Mouse (Mus musculus) forebrain, embryonic 16.5 days (tissue): ENCODE data around the gene Tubb2b. TPM values are rescaled to one million over a fixed set of nuclear protein-coding genes. Genes with fewer than 3 reads are reported as not detected.
A peak's percentile ranks its signal among the peaks of the same experiment; 100 is the strongest.

Experiments used
- ATAC-seq: fragments of 200-750 bp; cut with Nextera tagmentation; 2 replicates; pipeline ENCODE4 v1.8.0; 2017; ENCODE audit warnings: mild to moderate bottlenecking, moderate library complexity
- H3K27ac ChIP-seq: fragments of 300-500 bp; sonication (generic); 2 replicates; pipeline ENCODE4 v1.5.1; 2014; ENCODE audit warnings: low read length, control low read depth
- H3K27me3 ChIP-seq: fragments of 300-500 bp; sonication (generic); replicated peaks from 2 replicates; pipeline ENCODE4 v1.6.1; 2014; ENCODE audit warnings: low read length; ENCODE audit not compliant: control insufficient read depth, insufficient read depth
- H3K36me3 ChIP-seq: fragments of 300-500 bp; sonication (generic); 2 replicates; pipeline ENCODE4 v1.6.1; 2014; ENCODE audit not compliant: control insufficient read depth, insufficient read depth
- H3K4me1 ChIP-seq: fragments of 300-500 bp; sonication (generic); replicated peaks from 2 replicates; pipeline ENCODE4 v1.6.1; 2014; ENCODE audit warnings: low read length; ENCODE audit not compliant: control insufficient read depth, insufficient read depth
- H3K4me2 ChIP-seq: fragments of 300-500 bp; sonication (generic); 2 replicates; pipeline ENCODE4 v1.6.1; 2014; ENCODE audit warnings: mild to moderate bottlenecking, low read length, control low read depth
- H3K4me3 ChIP-seq: fragments of 300-500 bp; sonication (generic); replicated peaks from 2 replicates; pipeline ENCODE4 v1.5.1; 2014; ENCODE audit warnings: mild to moderate bottlenecking, low read length, control low read depth
- H3K9ac ChIP-seq: fragments of 300-500 bp; sonication (generic); replicated peaks from 2 replicates; pipeline ENCODE4 v1.6.1; 2014; ENCODE audit warnings: low read depth, low read length, control low read depth
- H3K9me3 ChIP-seq: fragments of 300-500 bp; sonication (generic); 2 replicates; pipeline ENCODE4 v1.6.1; 2016; ENCODE audit warnings: low read length; ENCODE audit not compliant: control insufficient read depth
- WGBS: fragments of 180-500 bp; shearing (Covaris S2); extraction: QIAGEN DNeasy Blood & Tissue Kit; methylation state at CpG from one replicate; pipeline ENCODE4 v1.1.7; 2014; 5-methylcytosine and 5-hydroxymethylcytosine counted together
- polyA plus RNA-seq: library from polyadenylated mRNA; unstranded; fragments of >200 nt; fragmentation: Nextera tagmentation; extraction: Ambion mirVana; gene quantifications from 2 replicates; pipeline ENCODE4 v1.2.1, GENCODE M21; 2015

Tubb2b gene
- polyA plus RNA-seq, 1 experiment from 2014 or later, result 1,210 TPM

DNA sequence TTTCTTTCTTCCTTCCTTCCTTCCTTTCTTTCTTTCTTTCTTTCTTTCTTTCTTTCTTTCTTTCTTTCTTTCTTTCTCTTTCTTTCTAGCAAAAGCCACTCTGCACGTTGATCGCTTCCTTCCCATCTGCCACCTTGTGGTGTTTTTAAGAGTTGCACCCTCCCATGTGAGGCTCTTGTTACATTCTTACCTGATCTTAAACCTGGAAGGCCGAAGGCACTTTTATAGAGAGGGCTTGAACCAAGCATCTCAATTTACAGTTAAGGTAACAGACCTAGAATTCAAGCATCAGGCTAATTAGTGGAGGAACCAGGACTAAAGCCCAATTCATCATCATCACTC is 24.6 kb upstream of the Tubb2b start:
- Histone ChIP-seq H3K9ac (peak overlapping the region; percentile 39), H3K4me1 (peaks cover 39% of the 10 kb centered on the region), H3K27me3 (no peaks in the 10 kb centered on the region), H3K4me2 (peak overlapping the region; percentile 49), H3K27ac (peak overlapping the region; percentile 89), H3K36me3 (no peaks in the 10 kb centered on the region), H3K4me3 (peak overlapping the region; percentile 29), H3K9me3 (no peaks in the 10 kb centered on the region)
- 0 out of 2 replicates have a peak, but pooled peaks have one; percentile 22 for ATAC-seq
- 23% methylated on average over 3 of the region's 3 CpGs for WGBS

DNA sequence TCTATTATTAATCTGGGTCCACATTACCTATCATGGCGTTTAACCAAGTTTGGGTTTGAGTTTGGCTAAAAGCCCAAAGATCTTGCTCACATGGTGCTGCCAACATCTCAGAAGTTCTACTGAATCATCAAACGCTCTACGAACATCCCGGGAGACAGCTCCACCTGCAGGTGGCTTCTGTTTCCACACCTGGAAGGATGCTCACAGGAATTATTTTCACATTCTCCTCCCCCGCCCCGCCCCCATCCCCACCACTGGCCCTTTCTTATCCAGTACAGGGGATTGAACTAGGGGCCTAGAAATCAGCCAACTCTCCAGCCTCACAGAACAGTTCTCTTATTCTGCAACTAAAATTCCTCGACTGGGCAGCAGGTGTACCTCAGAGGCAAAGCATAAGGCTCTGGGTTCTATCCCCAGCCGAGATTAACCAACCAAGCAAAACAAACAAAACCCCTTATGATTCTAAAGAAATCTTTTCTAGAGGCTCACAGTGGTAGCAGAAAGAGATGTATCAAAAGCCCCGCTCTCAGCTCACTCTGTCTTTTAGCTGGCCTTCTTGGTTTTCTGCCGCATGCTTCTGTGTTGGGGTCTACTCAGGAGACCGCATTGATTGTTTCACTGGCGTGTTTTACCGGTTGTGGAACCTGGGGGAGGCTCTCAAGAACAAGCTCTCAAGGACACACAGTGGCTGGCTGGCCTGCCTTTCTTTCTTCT is 24.1 kb upstream of the Tubb2b start:
- no peaks in the 10 kb centered on the region for H3K27me3 ChIP-seq
- H3K4me2 ChIP-seq, result peak overlapping the region; percentile 49
- H3K36me3 ChIP-seq, result no peaks in the 10 kb centered on the region
- peaks cover 44% of the 10 kb centered on the region for H3K4me1 ChIP-seq
- H3K4me3 ChIP-seq, result peak overlapping the region; percentile 29
- H3K27ac ChIP-seq, result peak overlapping the region; percentile 89
- 32% methylated on average over 13 of the region's 13 CpGs for WGBS
- H3K9me3 ChIP-seq, result no peaks in the 10 kb centered on the region
- peak; percentile 46 for ATAC-seq
- peak overlapping the region; percentile 39 for H3K9ac ChIP-seq

DNA sequence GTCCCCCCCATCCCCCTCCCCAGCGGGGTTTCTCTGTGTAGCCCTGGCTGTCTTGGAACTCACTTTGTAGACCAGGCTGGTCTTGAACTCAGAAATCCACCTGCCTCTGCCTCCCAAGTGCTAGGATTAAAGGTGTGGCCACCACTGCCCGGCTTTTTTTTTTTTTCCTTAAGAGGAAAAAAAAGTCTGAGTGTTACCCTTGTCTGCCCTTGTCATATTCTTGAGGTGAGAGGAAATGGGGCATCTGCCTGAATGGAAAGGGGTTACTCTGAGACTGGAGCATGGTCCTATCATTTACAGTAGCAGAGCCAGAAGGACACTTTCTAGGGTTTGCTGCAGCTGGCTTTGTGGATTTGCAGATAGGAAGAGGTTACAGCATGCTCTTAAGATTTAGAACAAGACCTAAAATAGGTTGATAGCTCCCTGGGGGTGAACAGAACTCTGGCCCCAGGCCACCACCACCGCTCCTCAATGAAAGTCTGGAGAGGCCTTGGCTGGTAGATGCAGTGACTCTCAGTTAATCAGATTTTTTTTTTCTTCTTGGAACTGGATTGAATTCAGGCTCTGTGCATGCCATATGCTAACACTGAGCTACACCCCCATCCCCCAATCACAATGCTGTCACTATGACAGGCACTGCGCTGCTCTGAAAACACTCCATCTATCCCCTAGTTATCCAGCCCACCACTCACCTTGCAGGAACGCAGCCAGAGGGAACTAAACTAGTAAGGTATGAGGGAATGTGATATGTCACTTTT is 23.2 kb upstream of the Tubb2b start:
- peaks cover 50% of the 10 kb centered on the region for H3K4me1 ChIP-seq
- H3K27me3 ChIP-seq, result no peaks in the 10 kb centered on the region
- peak overlapping the region; percentile 89 for H3K27ac ChIP-seq
- peak; percentile 55 for ATAC-seq
- peak overlapping the region; percentile 28 for H3K4me2 ChIP-seq
- H3K9ac ChIP-seq, result peak overlapping the region; percentile 7; the same call in 1 of the 2 replicates
- H3K36me3 ChIP-seq, result no peaks in the 10 kb centered on the region
- WGBS, result 55% methylated on average over 4 of the region's 5 CpGs
- H3K4me3 ChIP-seq, result no peak overlapping the region
- no peaks in the 10 kb centered on the region for H3K9me3 ChIP-seq

DNA sequence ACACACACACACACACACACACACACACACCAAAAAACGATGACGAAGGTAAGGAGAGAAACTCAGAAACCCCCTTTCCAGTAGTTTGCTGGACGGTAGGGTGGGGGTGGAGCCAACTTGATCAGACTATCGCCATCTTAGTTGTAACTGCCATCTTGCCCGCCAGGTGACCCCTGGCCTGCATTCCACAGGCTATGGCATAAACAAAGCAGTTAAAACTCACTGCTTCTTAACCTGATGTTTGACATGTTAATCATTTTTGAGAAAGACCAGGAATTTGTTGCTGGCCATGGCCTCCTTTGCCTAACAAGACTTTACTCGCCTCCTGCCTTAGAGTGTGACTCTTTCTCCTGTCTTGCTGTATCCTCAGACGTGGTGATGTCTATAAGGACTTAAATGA is 22.4 kb upstream of the Tubb2b start:
- no peak overlapping the region for H3K27ac ChIP-seq
- H3K9me3 ChIP-seq, result no peaks in the 10 kb centered on the region
- no peak for ATAC-seq
- no peak overlapping the region for H3K4me2 ChIP-seq
- H3K36me3 ChIP-seq, result no peaks in the 10 kb centered on the region
- no peak overlapping the region for H3K4me3 ChIP-seq
- peaks cover 57% of the 10 kb centered on the region for H3K4me1 ChIP-seq
- 81% methylated on average over 7 of the region's 7 CpGs for WGBS
- H3K27me3 ChIP-seq, result no peaks in the 10 kb centered on the region
- no peak overlapping the region for H3K9ac ChIP-seq

DNA sequence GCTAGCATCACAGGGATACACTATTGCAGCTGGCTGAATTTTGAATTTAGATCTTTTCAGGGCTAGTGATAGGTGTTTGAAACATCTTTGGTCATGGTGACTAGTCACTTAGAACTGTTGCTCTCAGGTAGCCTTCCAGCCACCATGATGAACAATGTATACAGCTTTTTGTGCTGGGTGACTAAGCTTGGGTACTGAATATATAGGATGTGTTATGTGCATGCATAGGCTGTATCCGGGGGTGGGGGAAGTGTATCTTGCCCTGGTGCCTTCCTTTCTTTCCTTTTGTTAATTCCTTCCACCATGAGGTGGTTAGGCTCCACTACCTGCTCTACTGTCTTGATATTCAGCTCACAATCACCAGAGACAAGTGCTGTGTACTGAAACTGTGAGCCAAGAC is 21.2 kb upstream of the Tubb2b start:
- Histone ChIP-seq H3K4me3 (no peak overlapping the region), H3K4me2 (no peak overlapping the region), H3K27me3 (no peaks in the 10 kb centered on the region), H3K9me3 (no peaks in the 10 kb centered on the region), H3K4me1 (peaks cover 52% of the 10 kb centered on the region), H3K36me3 (no peaks in the 10 kb centered on the region), H3K27ac (0 out of 2 replicates have a peak overlapping the region, but pooled peaks have one; percentile 5), H3K9ac (no peak overlapping the region)
- ATAC-seq, result no peak
- 71% methylated on average over 1 of the region's 1 CpGs for WGBS

DNA sequence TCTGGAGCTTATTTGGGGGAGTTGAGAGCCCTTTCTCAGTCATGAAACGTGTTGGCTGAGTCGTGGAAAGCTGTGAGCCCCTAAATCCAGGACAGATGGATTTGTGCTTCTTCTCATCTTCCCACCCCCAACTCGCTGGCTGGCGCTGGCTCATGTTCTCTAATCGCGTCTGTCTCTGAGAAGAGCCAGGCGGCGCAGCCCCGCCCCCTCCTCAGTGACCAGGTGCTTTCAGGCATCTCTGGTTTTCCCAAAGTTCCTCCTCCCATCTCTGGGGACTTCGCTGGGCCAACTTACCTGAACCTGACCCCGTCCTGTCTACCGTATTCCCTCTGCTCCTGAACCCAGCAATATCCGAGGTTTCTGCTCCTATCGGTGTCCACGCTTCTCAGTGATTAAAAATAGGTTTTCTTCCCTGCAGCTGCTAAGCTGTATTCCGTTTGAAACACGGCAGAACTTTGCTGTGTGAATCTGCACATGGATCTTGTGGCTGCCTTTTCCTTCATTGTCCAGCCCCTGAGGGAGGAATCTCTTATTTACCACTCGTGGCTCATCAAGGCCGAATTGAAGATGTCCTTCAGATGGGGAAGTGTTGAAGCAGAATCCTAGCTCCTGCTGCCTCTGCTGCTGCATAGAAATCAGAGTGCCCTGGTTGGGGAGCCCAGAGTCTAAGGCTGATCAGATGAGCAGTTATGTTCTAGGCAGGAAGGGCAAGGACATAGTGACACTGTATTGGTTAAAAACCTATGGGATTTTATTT is 20.2 kb upstream of the Tubb2b start:
- Histone ChIP-seq H3K4me3 (peak overlapping the region; percentile 19), H3K27ac (peak overlapping the region; percentile 99), H3K9me3 (no peaks in the 10 kb centered on the region), H3K4me2 (peak overlapping the region; percentile 61), H3K36me3 (no peaks in the 10 kb centered on the region), H3K9ac (peak overlapping the region; percentile 41), H3K4me1 (peaks cover 51% of the 10 kb centered on the region), H3K27me3 (no peaks in the 10 kb centered on the region)
- ATAC-seq, result no peak
- 8% methylated on average over 19 of the region's 19 CpGs for WGBS

DNA sequence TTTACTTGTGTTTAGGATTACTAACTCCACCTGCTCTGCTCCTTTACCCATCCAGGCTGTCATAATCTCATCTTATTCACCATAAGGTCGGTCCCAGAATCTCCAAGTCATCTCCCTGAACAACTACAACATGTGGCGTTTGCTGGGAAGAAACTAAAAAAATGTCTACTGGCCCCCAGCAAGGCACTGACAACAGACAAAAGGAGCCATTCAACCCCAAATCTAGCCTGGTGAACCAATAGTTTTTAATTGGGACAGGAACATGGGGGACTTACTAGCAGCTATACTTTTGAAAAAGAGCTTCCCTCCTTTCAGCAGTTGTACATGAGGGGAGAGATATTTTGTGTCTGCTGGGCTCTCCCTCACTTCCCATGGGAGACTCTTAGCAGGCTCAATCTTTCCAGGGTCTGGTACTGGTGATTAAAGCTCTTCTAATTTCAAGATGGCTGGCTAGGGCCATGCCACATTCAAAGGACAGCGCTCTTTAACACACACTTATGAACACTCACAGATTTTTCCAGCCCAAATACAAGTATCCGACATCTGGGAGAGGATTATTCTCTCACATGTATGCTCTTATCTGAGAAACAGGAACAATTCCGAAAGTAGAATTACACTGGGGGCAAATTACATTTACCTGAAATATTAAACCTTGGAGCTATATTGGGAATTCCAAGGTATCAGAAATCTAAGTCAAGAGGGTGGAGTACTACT is 19.4 kb upstream of the Tubb2b start:
- H3K27me3 ChIP-seq, result no peaks in the 10 kb centered on the region
- peak overlapping the region; percentile 99 for H3K27ac ChIP-seq
- H3K4me2 ChIP-seq, result peak overlapping the region; percentile 61
- WGBS, result 37% methylated on average over 5 of the region's 5 CpGs
- H3K9me3 ChIP-seq, result no peaks in the 10 kb centered on the region
- no peaks in the 10 kb centered on the region for H3K36me3 ChIP-seq
- peaks cover 47% of the 10 kb centered on the region for H3K4me1 ChIP-seq
- no peak for ATAC-seq
- H3K4me3 ChIP-seq, result peak overlapping the region; percentile 52
- peak overlapping the region; percentile 76 for H3K9ac ChIP-seq

DNA sequence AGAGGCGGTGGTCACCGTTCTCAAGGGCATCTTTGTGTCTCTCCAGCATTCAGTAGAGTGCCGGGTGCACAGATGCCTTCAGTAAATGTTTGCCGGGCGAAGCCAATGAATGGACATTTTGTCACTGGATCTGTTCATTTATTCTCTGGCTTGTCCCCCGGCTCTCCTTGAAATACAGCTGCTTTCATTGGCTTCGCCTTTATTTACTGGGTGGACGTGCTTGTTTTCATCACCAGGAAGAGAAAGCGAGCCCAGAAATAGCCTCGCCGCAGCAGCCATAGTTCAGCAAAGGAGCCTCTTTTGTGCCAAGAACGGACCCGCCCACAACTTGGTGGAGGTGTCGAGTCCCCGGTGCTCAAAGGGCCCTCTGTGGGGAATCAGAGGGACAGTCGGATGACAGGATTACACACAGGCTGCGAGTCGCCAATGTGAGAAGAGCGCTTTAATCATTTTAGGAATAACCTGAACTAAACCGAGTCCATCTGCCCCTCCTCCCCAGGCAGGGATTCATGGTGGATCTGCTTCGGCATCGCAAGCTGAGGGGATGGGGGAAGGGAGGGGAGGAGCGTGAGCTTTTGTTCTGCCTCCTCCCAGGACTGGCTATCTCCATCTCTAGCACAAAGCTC is 18.6 kb upstream of the Tubb2b start:
- under 1% methylated on average over 23 of the region's 23 CpGs for whole genome bisulfite sequencing
- no peaks in the 10 kb centered on the region for H3K27me3 ChIP-seq
- H3K9ac ChIP-seq, result peak overlapping the region; percentile 76
- H3K4me2 ChIP-seq, result peak overlapping the region; percentile 61
- H3K36me3 ChIP-seq, result no peaks in the 10 kb centered on the region
- no peaks in the 10 kb centered on the region for H3K9me3 ChIP-seq
- peaks cover 40% of the 10 kb centered on the region for H3K4me1 ChIP-seq
- peak overlapping the region; percentile 52 for H3K4me3 ChIP-seq
- peak; percentile 85 for ATAC-seq
- peak overlapping the region; percentile 99 for H3K27ac ChIP-seq
